Mouse (Mus musculus) lung, postnatal 10 days (tissue): ENCODE results near the gene Clic1.
A peak's percentile ranks its signal among the peaks of the same experiment; 100 is the strongest.

Experiments
- DNase-seq: peaks from one replicate; pipeline ENCODE4 v3.0.0; 2021

The Clic1 gene

GRCm38 (mm10) chr17:35045807-35046680, 3.7 kb upstream of the Clic1 start:
- DNase-seq, result no peak

DNA sequence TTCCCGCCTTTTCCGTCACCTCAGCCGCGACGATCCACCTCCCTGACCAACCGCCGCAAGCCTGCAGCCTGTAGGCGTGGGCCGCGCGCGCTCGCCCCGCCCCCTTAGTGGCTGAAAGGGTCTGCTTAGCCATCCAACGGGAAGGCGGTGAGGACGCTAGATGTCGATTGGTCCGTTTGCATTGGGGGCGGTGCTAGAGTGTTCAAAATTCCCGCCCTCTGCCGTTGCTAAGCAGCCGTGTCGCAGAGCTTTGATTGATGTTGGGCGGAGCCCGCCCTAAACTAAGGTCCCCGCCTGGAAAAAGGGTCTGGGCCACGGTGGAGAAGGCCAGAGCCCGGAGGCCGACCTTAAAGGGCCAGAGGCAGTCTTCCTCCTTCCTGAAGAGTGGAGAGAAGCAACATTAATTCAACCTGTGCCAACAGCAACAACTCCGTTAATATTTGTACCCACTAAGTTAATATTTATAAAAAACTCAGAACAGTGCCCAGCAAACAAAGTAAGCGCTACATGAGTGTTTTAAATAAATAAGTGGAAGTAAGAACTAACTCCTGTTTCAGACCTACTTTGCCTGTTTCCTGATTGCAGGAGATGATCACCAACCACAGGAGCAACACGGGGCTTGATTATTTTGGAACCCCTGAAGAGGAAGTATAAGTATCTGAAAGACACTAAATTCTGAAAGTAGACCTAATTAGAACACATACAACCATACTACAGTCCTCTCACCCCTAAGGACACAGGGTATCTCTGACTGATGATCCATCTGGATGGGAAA, 2.9 kb upstream of the Clic1 start, which contains the start of gene Msh5:
TSS of gene Msh5 (minus strand) at position 65 of the 775 bp plus-strand sequence.
- peak; percentile 98 for DNase-seq

GRCm38 (mm10) chr17:35047688-35048087, 2.1 kb upstream of the Clic1 start:
- DNase-seq, result no peak

DNA sequence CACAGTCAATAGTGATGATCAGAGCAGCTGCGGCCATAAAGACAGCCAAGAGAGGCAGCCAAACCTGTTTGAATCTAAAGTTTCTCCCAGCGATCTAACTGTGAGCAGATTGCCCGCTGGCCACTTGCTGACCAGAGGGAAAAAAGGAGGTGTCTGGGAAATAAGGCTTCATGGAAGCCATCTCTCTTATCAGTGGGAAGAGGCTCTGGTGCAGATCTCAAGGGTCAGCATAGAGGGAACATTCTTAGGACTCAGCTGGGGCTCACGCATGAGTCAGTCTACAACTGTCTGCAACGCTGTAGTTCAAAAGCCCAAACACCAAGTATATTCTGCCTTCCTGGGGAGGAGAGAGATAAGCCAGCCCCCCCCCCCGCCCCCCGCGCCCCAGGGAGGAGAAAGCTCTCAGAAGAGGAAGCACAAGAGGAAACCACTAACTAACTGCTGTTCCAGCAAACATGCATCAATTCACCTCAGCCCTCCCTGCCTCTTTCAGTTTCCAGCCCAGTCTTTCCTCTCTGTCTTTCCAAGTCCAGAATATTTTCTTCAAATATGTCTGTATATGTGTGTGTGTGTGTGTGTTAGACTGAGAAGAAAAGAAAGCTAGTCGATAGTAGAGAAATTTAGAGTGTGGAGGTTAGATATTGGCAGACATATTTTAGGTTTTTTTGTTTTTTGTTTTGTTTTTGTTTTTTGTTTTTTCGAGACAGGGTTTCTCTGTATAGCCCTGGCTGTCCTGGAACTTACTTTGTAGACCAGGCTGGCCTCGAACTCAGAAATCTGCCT, 1.4 kb upstream of the Clic1 start:
- DNase-seq, result peak; percentile 35

DNA sequence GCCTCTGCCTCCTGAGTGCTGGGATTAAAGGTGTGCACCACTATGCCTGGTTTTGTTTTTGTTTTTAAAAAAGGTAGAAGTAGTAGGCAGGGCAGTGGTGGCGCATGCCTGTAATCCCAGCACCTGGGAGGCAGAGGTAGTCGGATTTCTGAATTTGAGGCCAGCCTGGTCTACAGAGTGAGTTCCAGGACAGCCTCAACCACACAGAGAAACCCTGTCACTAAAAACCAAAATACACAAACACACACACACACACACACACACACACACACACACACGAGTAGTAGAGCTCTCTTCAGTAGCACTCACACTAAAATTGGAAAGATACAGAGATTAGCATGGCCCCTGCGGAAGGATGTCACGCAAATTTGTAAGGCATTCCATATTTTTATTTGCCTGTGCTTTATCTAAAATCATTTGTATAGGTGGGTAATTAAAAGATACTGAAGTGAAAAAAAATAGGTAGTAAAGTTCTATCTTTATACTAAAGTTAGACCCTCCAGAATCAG, 780 bp upstream of the Clic1 start:
- no peak for DNase-seq

DNA sequence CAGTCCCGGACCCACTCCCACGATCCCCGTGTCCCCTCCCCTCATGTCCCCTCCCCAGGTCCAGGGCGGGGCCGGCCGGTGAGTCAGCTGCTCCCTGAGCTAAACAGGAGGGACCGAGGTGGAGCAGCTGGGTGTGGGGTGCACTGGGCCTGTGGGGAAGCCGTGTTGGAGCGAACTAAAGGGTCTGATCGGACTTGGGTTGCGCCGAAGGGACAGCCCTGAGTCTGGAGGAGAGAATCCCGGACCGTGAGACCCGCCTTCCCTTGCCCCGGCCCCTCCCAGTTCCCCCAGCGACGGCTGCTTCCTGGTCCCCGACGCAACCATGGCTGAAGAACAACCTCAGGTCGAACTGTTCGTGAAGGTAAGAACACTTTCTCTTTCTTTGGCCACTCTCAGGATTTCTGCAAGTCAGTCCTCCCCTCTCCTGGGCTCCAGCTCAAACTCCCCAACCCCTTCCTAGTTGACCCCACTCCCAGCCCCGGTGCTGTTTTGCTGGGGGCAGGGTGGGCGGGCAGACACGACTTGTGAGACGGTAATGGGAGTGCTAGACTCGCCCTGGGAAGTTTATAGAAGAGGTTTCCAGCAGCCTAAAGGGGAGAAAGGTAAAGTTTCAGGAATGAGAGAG, 472 bp downstream of the Clic1 start:
- peak; percentile 93 for DNase-seq

- DNase-seq, result peak; percentile 92
Observed at GRCm38 (mm10) chr17:35051156-35052086, 1.7 kb downstream of the Clic1 start.

DNA sequence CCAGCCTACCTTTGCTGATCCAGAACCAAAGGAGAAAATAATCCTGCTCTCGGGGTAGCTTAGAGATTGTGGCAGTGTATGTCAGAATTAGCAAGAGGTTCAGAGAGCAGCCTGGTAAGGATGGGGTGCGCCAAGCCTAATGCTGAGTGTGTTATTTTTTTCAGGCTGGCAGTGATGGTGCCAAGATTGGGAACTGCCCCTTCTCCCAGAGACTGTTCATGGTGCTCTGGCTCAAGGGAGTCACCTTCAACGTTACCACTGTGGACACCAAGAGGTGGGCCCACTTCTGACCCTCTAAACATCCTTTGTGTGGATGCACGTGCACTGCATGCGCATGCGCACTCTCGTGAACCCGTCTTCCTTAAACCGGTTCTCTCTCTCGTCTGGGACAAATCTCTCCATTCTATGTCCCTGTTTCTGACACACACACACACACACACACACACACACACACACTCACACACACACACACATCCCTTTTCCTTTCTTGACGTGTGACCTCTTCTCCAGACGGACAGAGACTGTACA, 2.6 kb downstream of the Clic1 start:
- DNase-seq, result no peak

GRCm38 (mm10) chr17:35055691-35056495, 6.1 kb downstream of the Clic1 start:
- peak; percentile 43 for DNase-seq

DNA sequence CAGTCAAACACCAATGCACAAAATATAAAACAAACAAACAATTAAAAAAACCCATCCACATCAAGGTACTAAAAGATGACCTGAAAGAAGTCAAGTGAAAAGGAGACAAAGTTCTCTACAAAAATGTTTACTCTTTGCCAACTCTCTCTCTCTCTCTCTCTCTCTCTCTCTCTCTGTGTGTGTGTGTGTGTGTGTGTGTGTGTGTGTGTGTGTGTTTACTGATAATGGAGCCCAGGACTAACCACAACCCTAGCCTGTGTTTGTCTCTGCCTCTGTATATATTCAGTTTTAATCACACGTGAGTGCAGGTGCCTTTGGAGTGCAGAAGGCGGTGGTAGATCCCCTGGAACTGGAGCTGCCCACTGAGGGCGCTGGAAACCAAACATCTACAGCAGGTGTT, 7.3 kb downstream of the Clic1 start:
- DNase-seq, result no peak

DNA sequence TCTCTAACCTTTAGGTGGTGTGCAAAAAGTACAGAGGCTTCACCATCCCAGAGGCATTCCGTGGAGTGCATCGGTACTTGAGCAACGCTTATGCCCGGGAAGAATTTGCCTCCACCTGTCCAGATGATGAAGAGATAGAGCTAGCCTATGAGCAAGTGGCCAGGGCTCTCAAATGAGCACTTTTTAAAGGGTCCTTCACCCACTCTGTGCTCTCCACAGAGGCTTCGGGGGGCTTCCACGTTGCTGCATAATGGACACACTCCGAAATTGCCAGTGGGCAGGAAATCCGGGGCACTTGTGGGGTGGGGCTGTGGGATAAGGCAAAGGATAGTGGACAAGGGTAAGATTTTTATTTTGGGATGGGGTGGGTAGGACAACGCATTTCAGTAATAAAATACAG, 8.6 kb downstream of the Clic1 start:
- no peak for DNase-seq

- peak; percentile 97 for DNase-seq
Observed at GRCm38 (mm10) chr17:35058911-35059892, 9.4 kb downstream of the Clic1 start, which contains the start of gene Ddah2. Ddah2 (plus strand) TSS chr17:35059035.

DNA sequence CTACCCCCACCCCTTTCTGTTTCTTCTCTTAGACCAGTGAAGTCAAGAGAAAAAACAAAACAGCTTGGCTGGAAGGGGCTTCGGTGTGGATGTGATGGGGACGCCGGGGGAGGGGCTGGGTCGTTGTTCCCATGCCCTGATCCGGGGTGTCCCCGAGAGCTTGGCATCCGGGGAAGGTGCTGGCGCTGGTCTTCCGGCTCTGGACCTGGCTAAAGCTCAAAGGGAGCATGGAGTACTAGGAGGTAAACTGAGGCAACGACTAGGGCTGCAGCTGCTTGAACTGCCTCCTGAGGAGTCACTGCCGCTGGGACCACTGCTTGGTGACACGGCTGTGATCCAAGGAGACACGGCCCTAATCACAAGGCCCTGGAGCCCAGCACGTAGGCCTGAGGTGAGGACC, 10.3 kb downstream of the Clic1 start:
- no peak for DNase-seq

DNA sequence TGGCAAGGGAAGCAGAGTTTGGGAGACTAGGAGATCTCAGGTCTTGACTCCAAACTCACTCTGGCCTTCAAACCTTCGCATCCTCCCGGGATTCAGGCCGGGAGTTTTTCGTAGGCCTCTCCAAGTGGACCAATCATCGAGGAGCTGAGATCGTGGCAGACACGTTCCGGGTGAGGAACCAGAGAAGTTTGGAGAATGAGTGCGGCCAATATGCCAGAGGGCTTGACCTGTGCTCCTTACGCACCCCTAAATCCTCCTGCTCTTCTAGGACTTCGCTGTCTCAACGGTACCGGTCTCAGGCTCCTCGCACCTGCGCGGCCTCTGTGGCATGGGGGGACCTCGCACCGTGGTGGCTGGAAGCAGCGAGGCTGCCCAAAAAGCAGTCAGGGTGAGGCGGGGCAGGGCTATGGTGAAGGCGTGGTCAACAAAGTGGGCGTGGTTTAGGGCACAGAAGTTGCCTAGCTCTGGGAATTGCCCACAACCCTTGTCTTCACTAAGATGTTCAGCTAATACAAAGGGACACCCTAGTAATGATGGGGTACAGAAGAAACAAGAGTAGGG, 11.1 kb downstream of the Clic1 start:
- DNase-seq, result peak; percentile 70

DNA sequence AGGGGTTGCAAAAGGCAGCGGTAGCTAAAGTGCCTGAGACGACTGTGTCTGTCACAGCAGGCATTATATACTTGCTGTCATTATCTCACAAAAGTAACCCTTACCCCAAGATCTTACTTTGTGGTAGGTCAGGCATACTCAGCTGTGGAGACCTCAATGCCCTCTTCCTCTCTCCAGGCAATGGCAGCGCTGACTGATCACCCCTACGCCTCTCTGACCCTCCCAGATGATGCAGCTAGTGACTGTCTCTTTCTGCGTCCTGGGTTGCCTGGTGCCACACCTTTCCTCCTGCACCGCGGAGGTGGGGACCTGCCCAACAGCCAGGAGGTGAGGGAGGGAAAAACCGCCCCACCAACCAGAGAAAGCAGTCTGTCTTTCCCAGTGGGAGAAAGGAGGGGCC, 11.5 kb downstream of the Clic1 start:
- no peak for DNase-seq

DNA sequence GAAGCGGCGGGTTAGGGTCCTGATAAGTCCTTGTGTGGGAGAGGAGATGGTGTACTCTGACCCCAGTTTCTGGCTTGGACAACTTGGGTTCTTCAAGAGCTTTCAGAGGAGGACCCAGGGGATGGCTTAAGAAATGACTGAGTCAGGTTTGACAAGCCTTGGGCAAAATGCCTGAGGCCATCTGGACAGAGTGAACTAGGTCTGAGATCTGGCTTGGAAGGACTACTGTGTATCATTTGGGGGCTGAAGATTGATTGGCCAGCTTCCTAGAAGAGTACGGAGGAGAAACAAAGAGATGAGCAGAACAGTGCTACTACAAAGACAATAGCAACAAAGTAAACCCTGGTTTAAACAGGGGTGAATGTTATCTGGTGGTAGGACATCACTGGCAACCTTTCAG, 13.7 kb downstream of the Clic1 start:
- DNase-seq, result no peak

DNA sequence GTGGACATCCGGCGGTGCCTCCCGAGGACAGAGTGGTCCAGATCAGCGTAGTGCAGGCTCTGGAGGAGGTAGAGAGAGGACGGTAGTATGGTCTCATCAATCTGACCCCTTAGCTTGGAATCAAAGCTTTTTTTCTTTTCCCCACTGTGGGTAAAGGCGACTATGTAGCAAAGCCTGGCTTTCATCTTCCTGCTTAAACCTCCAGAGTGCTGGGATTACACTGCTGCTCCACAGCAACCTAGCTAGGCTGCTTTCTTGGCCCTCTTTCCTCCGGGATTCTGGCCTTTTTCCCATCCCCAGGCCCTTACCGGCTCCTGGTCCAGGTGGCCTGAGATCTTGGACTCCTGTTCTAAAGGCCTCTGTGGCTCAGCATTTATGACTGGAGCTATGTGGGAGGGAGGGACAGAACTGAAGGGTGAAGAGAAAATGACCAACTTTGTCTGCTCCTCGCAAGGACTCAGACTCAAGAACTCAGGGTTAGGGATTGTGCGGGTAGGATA, 14.7 kb downstream of the Clic1 start:
- DNase-seq, result no peak
